Mouse (Mus musculus) hindbrain, postnatal 0 days (tissue): Measurements from ENCODE around the gene Pcnx2. TPM values are rescaled to one million over a fixed set of nuclear protein-coding genes. Genes with fewer than 3 reads are reported as not detected.

Experiments
- ATAC-seq: fragments of 200-750 bp; cut with Nextera tagmentation; 2 replicates; pipeline ENCODE4 v1.8.0; 2017; ENCODE audit warnings: mild to moderate bottlenecking, moderate TSS enrichment, moderate library complexity
- DNase-seq: peaks from one replicate; pipeline ENCODE4 v3.0.0-alpha.2; 2015; ENCODE audit warnings: low spot score
- H3K27ac ChIP-seq: fragments of 300-500 bp; sonication (generic); 2 replicates; pipeline ENCODE4 v1.5.1; 2014; ENCODE audit warnings: mild to moderate bottlenecking
- H3K27me3 ChIP-seq: fragments of 300-500 bp; sonication (generic); 2 replicates; pipeline ENCODE4 v1.6.1; 2014; ENCODE audit warnings: low read length, mixed read lengths; ENCODE audit not compliant: insufficient read depth
- H3K36me3 ChIP-seq: fragments of 300-500 bp; sonication (generic); 2 replicates; pipeline ENCODE4 v1.6.1; 2014; ENCODE audit warnings: low read length, mixed read lengths; ENCODE audit not compliant: insufficient read depth
- H3K4me1 ChIP-seq: fragments of 300-500 bp; sonication (generic); 2 replicates; pipeline ENCODE4 v1.6.1; 2014; ENCODE audit warnings: antibody characterized with exemption, low read length, mixed read lengths; ENCODE audit not compliant: insufficient read depth
- H3K4me2 ChIP-seq: fragments of 300-500 bp; sonication (generic); 2 replicates; pipeline ENCODE4 v1.6.1; 2014; ENCODE audit warnings: low read depth, mild to moderate bottlenecking, low read length, moderate library complexity, mixed read lengths
- H3K4me3 ChIP-seq: fragments of 300-500 bp; sonication (generic); 2 replicates; pipeline ENCODE4 v1.5.1; 2014; ENCODE audit warnings: low read length
- H3K9ac ChIP-seq: fragments of 300-500 bp; sonication (generic); replicated peaks from 2 replicates; pipeline ENCODE4 v1.6.1; 2014; ENCODE audit warnings: mild to moderate bottlenecking, low read length, moderate library complexity, mixed read lengths
- H3K9me3 ChIP-seq: fragments of 300-500 bp; sonication (generic); 2 replicates; pipeline ENCODE4 v1.6.1; 2016; ENCODE audit warnings: low read length, mixed read lengths
- CTCF ChIP-seq: IDR thresholded peaks from 2 replicates; pipeline ENCODE4 v1.5.1; 2016; ENCODE audit warnings: antibody characterized with exemption, control low read depth, low read depth
- WGBS: fragments of 180-500 bp; shearing (Covaris S2); extraction: QIAGEN DNeasy Blood & Tissue Kit; methylation state at CpG from one replicate; pipeline ENCODE4 v1.1.7; 2014; 5-methylcytosine and 5-hydroxymethylcytosine counted together
- polyA plus RNA-seq: library from polyadenylated mRNA; unstranded; fragments of >200 nt; fragmentation: Nextera tagmentation; extraction: Ambion mirVana; gene quantifications from 2 replicates; pipeline ENCODE4 v1.2.1, GENCODE M21; 2015
- total RNA-seq: library from RNA; depleted of rRNA; stranded (reverse); fragments of >200 nt; gene quantifications from 2 replicates; pipeline ENCODE4 v1.2.3, GENCODE M21; 2014

The Pcnx2 gene
- total and polyA plus RNA-seq, 2 experiments from 2014 or later = 3.0 to 11.8 TPM

DNA sequence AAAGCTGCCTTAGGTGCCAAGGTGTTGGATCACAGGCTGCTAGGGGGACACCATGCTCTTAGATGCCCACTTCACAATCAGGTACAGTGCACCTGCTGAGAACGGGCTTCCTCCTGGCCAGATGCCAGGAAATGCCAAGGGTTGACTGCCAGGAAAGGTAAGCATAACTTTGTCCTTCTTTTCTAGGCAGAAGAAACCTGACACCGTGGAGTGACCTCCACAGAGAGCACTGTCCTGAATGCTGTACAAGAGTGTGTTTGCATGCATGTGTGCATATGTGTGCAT lies 24.9 kb downstream of the Pcnx2 start:
- ATAC-seq = no peak
- Histone ChIP-seq H3K4me1 (no peaks in the 10 kb centered on the region), H3K9me3 (no peaks in the 10 kb centered on the region), H3K27me3 (no peaks in the 10 kb centered on the region), H3K4me3 (no peak overlapping the region), H3K9ac (no peak overlapping the region), H3K4me2 (no peak overlapping the region), H3K27ac (no peak overlapping the region), H3K36me3 (peaks cover 9% of the 10 kb centered on the region; the same call in 1 of the 2 replicates)
- no peak for TF ChIP-seq CTCF
- 75% methylated on average over 2 of the region's 2 CpGs for WGBS
- no peak for DNase-seq

DNA sequence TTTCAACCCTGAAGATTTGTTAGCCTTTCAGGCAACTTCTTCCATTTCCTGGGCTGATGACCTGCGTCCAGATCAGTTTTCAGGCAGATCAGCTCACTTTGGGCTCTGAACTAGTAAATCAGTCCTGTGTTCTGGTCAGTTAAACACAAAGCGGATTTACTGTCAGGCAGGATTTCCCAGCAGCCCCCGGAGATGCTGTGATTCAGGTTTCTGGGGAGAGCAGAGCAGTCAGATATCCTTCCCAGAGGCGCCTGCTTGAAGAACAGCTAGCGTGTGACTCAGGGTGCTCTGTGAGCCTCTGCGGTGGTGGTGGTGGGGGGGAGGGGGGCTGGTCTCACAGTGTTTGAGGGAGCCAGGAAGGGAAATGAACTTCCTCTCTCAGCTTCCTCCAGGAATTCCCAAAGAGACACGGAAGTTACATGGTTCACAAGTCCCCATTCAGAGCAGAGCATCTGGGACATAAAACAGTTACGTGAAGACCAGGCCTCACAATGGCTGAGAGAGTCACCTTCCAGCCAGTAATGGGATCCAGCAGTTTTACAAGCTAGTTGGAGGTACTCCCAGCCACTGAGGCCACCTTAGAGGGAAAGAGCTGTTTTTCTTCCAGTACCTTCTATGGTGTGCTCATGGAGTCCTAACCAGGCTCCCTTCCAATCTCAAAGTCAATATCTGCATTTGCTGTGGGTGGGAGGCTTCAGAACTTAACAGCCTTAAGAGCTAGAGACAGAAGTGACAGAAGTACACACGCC lies 25.4 kb downstream of the Pcnx2 start:
- DNase-seq (no peak), ATAC-seq (no peak)
- 75% methylated on average over 9 of the region's 9 CpGs for WGBS
- H3K4me1 ChIP-seq = no peaks in the 10 kb centered on the region
- no peak overlapping the region for H3K4me3 ChIP-seq
- no peak overlapping the region for H3K9ac ChIP-seq
- H3K27ac ChIP-seq = no peak overlapping the region
- H3K4me2 ChIP-seq = no peak overlapping the region
- no peaks in the 10 kb centered on the region for H3K27me3 ChIP-seq
- no peaks in the 10 kb centered on the region for H3K9me3 ChIP-seq
- peaks cover 6% of the 10 kb centered on the region; the same call in 1 of the 2 replicates for H3K36me3 ChIP-seq
- no peak for TF ChIP-seq CTCF

DNA sequence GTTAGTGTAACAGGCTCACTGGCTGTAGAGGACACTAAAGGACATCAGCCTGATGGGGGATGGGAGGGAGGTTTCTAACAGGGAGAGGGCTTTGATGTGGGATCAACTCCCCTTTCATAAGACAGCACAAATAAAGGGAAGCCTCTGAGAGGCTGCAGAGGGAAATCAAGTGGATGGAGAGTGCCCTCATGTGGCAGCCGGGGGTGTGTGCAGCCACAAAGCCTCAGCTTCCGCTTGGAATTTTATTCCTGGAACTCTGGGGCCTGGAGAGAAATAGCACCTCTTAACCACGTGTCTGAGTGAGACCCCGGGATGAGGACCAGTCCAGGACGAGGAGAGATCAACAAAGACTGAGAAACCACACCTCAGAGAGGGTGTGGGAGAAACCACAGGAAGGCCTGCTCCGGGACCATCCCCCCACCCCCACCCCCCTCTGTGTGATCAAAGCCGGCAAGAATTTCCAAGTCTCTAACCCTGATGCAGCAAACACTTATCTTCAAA lies 27.2 kb downstream of the Pcnx2 start:
- H3K9me3 ChIP-seq = no peaks in the 10 kb centered on the region
- no peaks in the 10 kb centered on the region for H3K27me3 ChIP-seq
- no peak overlapping the region for H3K9ac ChIP-seq
- DNase-seq (peak; percentile 87), ATAC-seq (peak; percentile 85)
- no peaks in the 10 kb centered on the region for H3K4me1 ChIP-seq
- 0 out of 2 replicates have a peak overlapping the region, but pooled peaks have one; percentile 2 for H3K27ac ChIP-seq
- peak; percentile 93 for TF ChIP-seq CTCF
- 4% methylated on average over 7 of the region's 7 CpGs for WGBS
- no peaks in the 10 kb centered on the region for H3K36me3 ChIP-seq
- H3K4me3 ChIP-seq = no peak overlapping the region
- no peak overlapping the region for H3K4me2 ChIP-seq

DNA sequence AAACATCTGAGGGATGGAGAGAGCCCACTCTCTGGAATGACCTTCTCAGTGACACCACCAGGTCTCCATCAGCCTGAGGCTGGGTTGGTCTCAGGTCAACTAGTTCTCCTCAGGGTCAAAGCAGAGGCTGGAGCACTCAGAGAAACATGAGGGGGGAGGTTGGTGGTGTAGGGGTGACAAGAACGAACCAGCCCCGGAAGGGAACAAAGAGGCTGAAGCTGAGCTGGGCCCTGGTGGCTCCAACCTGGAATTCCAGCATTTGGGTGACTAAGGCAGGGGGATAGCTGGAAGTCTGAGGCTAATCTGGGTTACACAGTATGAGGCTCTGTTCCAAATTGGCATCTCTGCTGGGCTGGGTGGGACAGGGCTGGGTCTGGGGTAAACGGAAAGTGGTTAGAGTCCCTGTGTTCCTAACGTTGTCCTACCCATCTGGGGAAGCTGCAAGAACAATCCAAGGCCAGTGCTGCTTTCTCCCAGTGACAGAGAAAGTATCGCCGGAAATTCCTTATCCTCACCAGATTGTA lies 27.9 kb downstream of the Pcnx2 start:
- Histone ChIP-seq H3K4me3 (no peak overlapping the region), H3K9me3 (no peaks in the 10 kb centered on the region)

DNA sequence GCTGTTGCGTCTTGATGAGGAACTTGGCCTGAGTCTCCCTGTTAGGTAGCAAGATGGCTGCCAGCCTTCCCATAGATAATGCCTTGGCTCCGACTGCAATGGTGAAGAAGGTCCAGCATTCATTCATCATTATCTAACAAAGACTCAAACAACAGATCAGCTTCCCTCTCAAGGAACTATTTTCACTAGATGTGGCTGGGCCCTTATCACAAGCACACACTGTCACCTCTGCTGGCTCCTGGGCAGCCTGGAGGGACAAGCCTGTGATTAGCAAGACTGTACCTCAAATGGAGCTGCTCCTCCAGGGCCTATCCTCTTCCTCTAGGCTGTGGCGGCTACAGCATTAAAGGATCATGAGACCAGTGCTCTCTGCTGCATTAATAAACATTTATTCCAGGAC lies 28.4 kb downstream of the Pcnx2 start:
- Histone ChIP-seq H3K4me2 (no peak overlapping the region), H3K9ac (no peak overlapping the region), H3K36me3 (no peaks in the 10 kb centered on the region), H3K4me3 (no peak overlapping the region), H3K9me3 (no peaks in the 10 kb centered on the region), H3K27me3 (no peaks in the 10 kb centered on the region), H3K27ac (no peak overlapping the region), H3K4me1 (no peaks in the 10 kb centered on the region)
- no peak for ATAC-seq
- DNase-seq = no peak
- 80% methylated on average over 3 of the region's 3 CpGs for WGBS
- TF ChIP-seq CTCF = no peak

More for the DNA sequence above, 27.9 kb downstream of the Pcnx2 start:
- no peak for TF ChIP-seq CTCF
- Histone ChIP-seq H3K4me2 (no peak overlapping the region), H3K4me1 (no peaks in the 10 kb centered on the region), H3K36me3 (no peaks in the 10 kb centered on the region), H3K27ac (0 out of 2 replicates have a peak overlapping the region, but pooled peaks have one; percentile 2), H3K27me3 (no peaks in the 10 kb centered on the region), H3K9ac (no peak overlapping the region)
- WGBS = 35% methylated on average over 6 of the region's 6 CpGs
- ATAC-seq (no peak), DNase-seq (no peak)

DNA sequence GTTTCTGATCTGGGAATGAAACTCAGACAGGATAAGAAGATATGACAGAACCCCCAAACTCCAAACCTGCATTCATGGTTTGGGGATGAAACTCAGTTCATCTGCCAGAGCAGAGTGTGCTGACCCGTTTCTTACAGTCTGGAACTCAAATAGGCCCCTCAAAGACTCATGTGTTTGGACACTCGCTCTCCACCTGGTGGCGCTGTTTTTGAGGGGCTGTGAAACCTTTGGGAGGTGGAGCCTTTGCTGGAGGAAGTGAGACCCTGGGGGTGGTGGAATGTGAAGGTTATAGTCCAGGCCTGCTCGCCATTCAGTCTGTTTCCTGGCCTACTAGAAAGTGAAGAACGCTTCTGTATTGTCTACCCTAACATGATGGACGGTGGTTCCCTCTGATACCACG lies 29.6 kb downstream of the Pcnx2 start:
- no peak overlapping the region for H3K27ac ChIP-seq
- H3K27me3 ChIP-seq = no peaks in the 10 kb centered on the region
- no peak for ATAC-seq
- no peak for DNase-seq
- TF ChIP-seq CTCF = peak; percentile 55
- 72% methylated on average over 7 of the region's 7 CpGs for WGBS
- no peak overlapping the region for H3K4me2 ChIP-seq
- no peaks in the 10 kb centered on the region for H3K9me3 ChIP-seq
- no peaks in the 10 kb centered on the region for H3K36me3 ChIP-seq
- H3K9ac ChIP-seq = no peak overlapping the region
- no peaks in the 10 kb centered on the region for H3K4me1 ChIP-seq
- no peak overlapping the region for H3K4me3 ChIP-seq

DNA sequence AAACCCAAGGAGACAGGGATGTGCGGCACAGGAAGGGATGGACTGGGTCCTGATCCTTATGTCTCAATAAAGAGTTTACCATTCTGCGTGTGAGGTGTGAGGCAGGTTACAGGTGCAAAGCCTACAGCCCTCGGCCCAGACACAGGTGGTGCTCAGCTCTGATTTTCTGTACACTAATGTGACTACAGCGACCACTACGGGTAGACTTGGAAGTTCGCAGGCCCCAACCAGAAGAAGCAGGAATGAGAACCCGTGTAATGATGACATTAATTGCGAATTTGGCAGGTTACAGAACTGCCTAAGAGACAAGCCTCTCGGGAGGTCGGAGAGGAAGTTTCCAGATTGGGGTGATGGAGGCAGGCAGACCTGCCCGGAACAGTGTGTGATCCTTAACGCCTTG lies 32.0 kb downstream of the Pcnx2 start:
- Histone ChIP-seq H3K27ac (no peak overlapping the region), H3K4me3 (no peak overlapping the region), H3K4me1 (no peaks in the 10 kb centered on the region), H3K36me3 (no peaks in the 10 kb centered on the region), H3K9ac (no peak overlapping the region), H3K4me2 (no peak overlapping the region), H3K27me3 (no peaks in the 10 kb centered on the region), H3K9me3 (no peaks in the 10 kb centered on the region)
- peak; percentile 36 for TF ChIP-seq CTCF
- 80% methylated on average over 12 of the region's 12 CpGs for WGBS
- ATAC-seq (no peak), DNase-seq (no peak)
